Mouse (Mus musculus): Measurements from ENCODE around the gene Ercc8. TPM values are rescaled to one million over a fixed set of nuclear protein-coding genes. Genes with fewer than 3 reads are reported as not detected.

Gene Ercc8
- total RNA-seq, 2 experiments from 2014 or later: 5.5 to 6.6 TPM

- no peak for DNase-seq
- intact Hi-C loops (cut with DNase I): no loop called here
These were observed 54.0 kb downstream of the Ercc8 start for GRCm38 (mm10) chr13:108212397-108213018.

GRCm38 (mm10) chr13:108214081-108214484, 55.6 kb downstream of the Ercc8 start, which contains the start of gene Elovl7:
TSS of gene Elovl7 (plus strand) at chr13:108214404.
- DNase-seq: peak; percentile 47 to 51
- intact Hi-C loops (cut with DNase I): loop anchor here (1.0 to 2.0 kb wide), 2 partner anchors 102 to 117 kb away; partner anchors contain the start of gene Depdc1b

GRCm38 (mm10) chr13:108214485-108215107, 56.1 kb downstream of the Ercc8 start:
- DNase-seq: peak; percentile 4 to 7
- intact Hi-C loops (cut with DNase I): loop anchor here (1.0 to 2.0 kb wide), 2 partner anchors 102 to 116 kb away; partner anchors contain the start of gene Depdc1b

- DNase-seq: no peak
- intact Hi-C loops (cut with DNase I): loop anchor here (2.0 kb wide), 1 partner anchor 115 kb away; no protein-coding TSS in a partner anchor
These were observed 56.8 kb downstream of the Ercc8 start for GRCm38 (mm10) chr13:108215231-108215780.

GRCm38 (mm10) chr13:108219773-108220172, 61.2 kb downstream of the Ercc8 start:
- intact Hi-C loops (cut with DNase I): no loop called here
- no peak for DNase-seq

GRCm38 (mm10) chr13:108229191-108229590, 70.7 kb downstream of the Ercc8 start:
- DNase-seq: no peak
- intact Hi-C loops (cut with DNase I): no loop called here

- intact Hi-C loops (cut with DNase I): no loop called here
- DNase-seq: no peak
These were observed 71.3 kb downstream of the Ercc8 start for GRCm38 (mm10) chr13:108229634-108230330.

- no peak for DNase-seq
- intact Hi-C loops (cut with DNase I): no loop called here
These were observed 81.5 kb downstream of the Ercc8 start for GRCm38 (mm10) chr13:108240012-108240411.

GRCm38 (mm10) chr13:108241715-108242114, 83.2 kb downstream of the Ercc8 start:
- no peak for DNase-seq
- intact Hi-C loops (cut with DNase I): no loop called here

Other genes with a start within 250 kb of the Ercc8 start
- gene Smim15, start 114.3 kb upstream of the Ercc8 start, total RNA-seq (2021): 10 to 100 TPM; 21.0 to 21.6 TPM
- 10 to 100 TPM; 23.1 to 30.4 TPM for gene Ndufaf2, start 108 bp upstream of the Ercc8 start, total RNA-seq (2021)
- under 1 TPM; 0.14 to 0.33 TPM for gene Elovl7, start 55.7 kb downstream of the Ercc8 start, total RNA-seq (2021)
- gene Depdc1b, start 157.6 kb downstream of the Ercc8 start, total RNA-seq (2021): under 1 TPM; 0.22 to 0.46 TPM